Mouse (Mus musculus): Measurements from ENCODE around the gene Hexim1. TPM values are rescaled to one million over a fixed set of nuclear protein-coding genes. Genes with fewer than 3 reads are reported as not detected.

Hexim1 gene
- 8.1 TPM for polyA plus RNA-seq (2017; shearing (Covaris generic))

DNA sequence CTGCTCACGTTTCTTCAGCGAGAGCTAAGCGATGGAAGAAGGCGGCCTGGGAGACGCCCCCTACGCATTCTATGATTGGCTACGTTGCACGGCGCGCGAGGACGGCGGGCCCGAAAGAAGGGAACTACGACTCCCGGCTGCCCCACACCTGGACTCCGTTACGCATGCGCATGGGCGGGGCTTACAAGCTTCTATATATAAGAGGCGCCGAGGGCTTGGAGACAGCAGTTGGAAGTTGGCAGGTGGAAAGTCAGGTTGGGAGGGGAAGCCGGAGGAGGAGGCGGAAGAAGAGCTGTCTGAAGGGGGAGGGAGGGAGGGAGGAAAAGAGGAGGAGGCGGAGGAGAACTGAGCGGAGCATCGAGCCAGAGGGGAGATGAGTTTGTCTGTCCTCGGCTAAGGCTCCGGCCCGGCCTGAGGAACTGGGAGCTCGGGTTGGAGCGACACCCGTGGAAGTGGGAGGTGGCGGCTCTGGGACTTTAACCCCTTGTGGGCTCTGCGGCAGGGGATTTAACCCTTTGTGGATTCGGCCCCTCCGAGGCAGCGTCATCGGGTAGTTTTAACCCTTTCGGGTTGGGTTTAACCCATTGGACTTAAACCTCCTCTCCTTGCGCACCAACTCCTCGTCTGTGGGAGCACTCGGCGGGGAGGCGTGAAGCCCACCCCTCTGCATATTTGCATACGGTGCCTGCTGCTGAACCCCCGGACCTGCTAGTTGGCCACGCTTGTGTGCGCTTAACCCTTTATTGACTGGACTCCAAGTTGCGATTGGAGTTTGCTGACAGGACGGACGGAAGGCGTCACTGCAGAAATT is at the start of gene Hexim1:
Hexim1 (plus strand) TSS at position 224 of the 811 bp plus-strand sequence.

DNA sequence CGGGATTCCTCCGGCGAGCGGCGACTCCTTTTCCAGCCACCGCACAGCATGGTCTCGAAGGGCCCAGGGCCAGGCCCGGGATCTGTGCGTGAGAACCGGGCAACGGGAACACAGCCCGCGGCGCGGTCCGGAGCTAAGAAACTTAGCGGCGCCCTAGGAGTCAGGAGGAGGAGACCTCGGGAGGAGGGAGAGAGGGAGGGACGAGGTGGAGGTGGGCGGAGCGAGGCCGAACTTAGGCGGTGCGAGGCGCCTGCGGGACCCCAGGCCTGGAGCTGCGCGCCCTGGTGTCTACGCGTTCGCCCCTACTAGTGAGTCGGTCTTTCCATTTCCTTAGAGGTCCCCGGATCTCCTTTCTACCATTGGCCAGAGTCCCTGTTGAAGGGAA is 14.6 kb upstream of the Hexim1 start, which contains the start of the genes Plcd3 and Acbd4:
Plcd3 (minus strand) TSS at position 178 of the 385 bp plus-strand sequence.
Acbd4 (plus strand) TSS at position 202 of the 385 bp plus-strand sequence.

DNA sequence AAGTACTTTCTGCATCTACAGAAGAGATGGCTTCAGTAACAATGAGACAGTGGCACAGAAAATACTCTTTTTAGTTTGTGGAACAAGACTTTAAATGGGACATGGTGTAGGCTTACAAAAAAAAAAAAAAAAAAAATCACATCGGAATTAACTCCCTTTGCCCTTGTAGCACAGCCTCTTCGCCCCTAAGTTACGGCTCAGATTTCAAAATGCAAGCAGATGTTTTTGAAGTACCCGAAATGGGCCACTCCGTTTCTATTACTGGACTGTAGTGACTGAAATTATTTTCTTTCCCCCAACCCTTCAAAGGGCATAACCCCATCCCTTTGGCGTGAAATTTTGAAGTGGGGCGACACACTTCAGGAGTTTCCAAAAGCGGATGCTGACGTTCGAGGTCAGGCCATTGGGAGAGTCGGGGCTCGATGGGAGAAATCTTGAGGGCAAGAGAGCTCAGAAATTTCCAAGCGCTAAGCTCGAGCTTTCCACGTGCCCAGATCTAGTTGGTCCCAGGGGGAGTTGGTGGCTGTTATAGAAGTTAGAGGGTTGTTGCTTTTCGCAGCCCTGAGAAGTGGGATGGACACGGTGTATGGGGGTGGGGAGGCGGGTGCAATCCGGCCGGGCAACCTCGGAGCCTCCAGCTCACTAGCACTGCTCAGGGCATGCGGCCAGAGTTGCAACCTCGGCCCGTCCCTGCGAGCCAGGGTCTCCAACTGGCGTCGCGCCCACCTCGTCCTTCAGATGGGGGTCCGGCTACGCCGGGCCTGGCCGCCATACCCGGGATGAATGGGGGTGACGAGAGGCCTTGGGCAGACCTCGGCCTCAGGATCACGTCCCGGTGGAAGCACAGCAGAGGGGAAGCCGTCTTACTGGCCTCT is 15.9 kb downstream of the Hexim1 start, which contains the start of gene Hexim2:
Hexim2 (plus strand) TSS at position 729 of the 875 bp plus-strand sequence.

Other genes starting within 250 kb of the Hexim1 start
- gene Eftud2, start 235.2 kb upstream of the Hexim1 start, polyA plus RNA-seq (2017; shearing (Covaris generic)) = 124 TPM
- not detected for gene Ccdc103, start 235.0 kb upstream of the Hexim1 start, polyA plus RNA-seq (2017; shearing (Covaris generic))
- not detected for gene Fam187a, start 231.1 kb upstream of the Hexim1 start, polyA plus RNA-seq (2017; shearing (Covaris generic))
- not detected for gene Gfap, start 215.3 kb upstream of the Hexim1 start, polyA plus RNA-seq (2017; shearing (Covaris generic))
- gene Kif18b, start 191.1 kb upstream of the Hexim1 start, polyA plus RNA-seq (2017; shearing (Covaris generic)) = 0.10 TPM
- not detected for gene C1ql1, start 169.5 kb upstream of the Hexim1 start, polyA plus RNA-seq (2017; shearing (Covaris generic))
- 76.8 TPM for gene Nmt1, start 88.0 kb upstream of the Hexim1 start, polyA plus RNA-seq (2017; shearing (Covaris generic))
- gene Dcakd, start 87.9 kb upstream of the Hexim1 start, polyA plus RNA-seq (2017; shearing (Covaris generic)) = 10.3 TPM
- gene Plcd3, start 14.6 kb upstream of the Hexim1 start, polyA plus RNA-seq (2017; shearing (Covaris generic)) = not detected
- 33.6 TPM for gene Acbd4, start 14.5 kb upstream of the Hexim1 start, polyA plus RNA-seq (2017; shearing (Covaris generic))
- 3.3 TPM for gene Hexim2, start 16.2 kb downstream of the Hexim1 start, polyA plus RNA-seq (2017; shearing (Covaris generic))
- 168 TPM for gene Fmnl1, start 54.9 kb downstream of the Hexim1 start, polyA plus RNA-seq (2017; shearing (Covaris generic))
- not detected for gene 1700023F06Rik, start 92.3 kb downstream of the Hexim1 start, polyA plus RNA-seq (2017; shearing (Covaris generic))
- not detected for gene Spata32, start 102.2 kb downstream of the Hexim1 start, polyA plus RNA-seq (2017; shearing (Covaris generic))
- gene Map3k14, start 151.2 kb downstream of the Hexim1 start, polyA plus RNA-seq (2017; shearing (Covaris generic)) = 133 TPM
- gene Arhgap27, start 247.5 kb downstream of the Hexim1 start, polyA plus RNA-seq (2017; shearing (Covaris generic)) = 59.8 TPM

Data from naive thymus-derived CD4-positive, alpha-beta T cell, adult 5 months (primary cell).